Mouse (Mus musculus) thymus, postnatal 36 days (tissue): ENCODE results near the gene Tnik.

ENCODE experiments used
- DNase-seq, 2 experiments: peaks; one replicate each; pipeline ENCODE4 v3.0.0; 2022; ENCODE audit warnings: mixed read lengths in 2 of 2

The Tnik gene

DNA sequence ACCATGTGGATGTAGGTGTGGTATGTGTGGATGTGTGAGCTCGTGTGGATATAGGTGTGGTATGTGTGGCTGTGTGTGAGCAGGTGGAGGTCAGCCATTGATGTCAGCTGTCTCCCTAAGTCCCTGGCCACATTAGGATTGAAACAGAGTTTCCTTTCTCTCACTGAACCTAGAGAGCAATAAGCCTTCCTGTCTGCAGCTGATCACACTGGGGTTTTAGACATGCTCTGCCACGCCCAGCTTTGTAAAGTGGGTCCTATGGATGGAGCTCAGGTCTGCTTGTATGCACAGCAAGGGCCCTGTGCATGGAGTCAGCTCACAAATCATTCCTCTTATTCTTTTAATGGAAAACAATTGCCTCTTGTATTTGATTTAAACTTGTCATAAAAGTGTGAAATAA is 95.4 kb downstream of the Tnik start:
- no peak for DNase-seq

DNA sequence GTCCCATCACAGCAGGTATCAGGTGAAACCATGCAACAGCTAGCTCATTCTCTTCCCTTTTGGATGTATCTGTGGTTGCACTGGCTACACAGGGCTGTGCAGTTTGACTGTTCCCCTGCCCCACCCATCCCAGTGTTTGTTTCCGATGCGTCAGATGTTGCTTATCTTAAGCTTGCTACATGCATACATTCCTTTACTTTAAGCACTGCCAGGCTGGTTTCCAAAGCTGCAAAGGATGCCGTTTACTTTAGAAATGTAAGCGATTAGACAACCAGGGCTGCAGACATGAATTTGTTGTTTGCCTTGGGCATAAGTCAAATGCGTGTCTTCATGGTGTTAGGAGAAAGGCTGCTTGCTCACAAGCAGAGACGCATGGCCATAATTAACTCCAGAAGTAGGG is 96.1 kb downstream of the Tnik start:
- DNase-seq: no peak

DNA sequence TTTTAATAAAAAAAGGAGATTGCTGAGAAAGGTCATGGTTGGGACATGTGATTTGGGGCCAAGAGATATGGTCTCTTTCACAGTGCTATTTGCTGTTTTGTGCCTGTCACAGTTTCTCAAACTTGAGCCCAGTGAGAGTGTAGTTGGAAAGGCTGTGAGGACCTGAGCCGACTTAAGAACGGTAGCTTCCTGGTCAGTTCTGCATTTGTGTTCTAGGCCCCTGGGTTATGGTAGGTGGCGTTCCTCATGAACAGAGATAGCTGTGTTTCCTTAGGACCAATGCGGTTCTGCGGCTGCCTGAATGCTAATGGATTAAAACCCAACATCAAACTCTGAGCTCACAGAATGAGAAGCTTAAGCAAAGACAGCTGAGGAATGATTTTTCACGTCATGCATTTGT is 98.0 kb downstream of the Tnik start:
- no peak for DNase-seq

DNA sequence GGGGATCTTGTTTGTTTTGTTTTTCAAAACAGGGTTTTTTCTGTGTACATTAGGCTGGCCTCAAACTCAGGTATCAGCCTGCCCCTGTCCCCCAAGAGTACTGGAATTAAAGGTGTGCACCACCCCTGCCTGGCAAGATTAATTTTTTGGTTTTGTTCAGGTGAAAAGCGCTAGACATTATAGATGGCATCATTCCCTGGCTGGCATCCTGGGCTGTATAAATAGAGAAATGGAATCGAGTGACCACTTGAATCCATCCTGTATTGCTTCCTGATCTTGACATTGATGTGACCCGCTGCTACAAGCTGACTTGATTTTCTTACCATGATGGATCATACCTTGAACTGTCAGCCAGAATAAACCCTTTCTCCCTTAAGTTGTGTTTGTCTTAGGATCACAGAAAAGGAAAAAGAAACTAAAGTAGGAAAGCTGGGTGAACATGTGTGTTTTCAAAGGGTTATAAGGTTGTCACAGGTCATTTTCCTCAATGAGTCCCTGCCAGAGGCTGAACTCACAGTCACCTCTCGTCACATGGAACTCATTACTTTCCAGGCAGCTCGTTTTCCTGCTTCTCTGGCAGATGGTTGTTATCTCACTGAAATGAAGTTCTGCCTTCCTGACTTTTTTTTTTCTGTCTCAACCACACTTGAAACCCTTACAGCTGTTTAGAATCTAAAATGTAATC is 100.6 kb downstream of the Tnik start:
- no peak for DNase-seq

DNA sequence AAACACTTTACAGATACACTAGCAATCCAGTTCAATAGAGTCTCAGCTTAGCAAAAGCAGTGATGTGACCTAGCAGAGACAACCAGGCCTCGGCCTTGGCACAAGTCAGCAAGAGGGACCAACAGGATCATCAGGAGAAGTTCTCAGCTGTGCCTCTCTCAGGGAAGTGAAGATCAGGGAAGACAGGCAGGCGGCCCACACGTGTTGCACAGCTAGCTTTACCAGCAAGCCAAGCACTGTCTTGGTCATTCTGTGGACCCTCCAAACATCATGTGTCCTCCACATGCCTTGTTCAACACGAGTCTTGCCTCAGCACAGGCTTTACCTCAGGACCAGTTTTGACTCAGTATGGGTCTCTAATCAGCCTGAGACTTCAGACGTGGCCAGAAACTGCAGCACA is 105.7 kb downstream of the Tnik start:
- DNase-seq: no peak

DNA sequence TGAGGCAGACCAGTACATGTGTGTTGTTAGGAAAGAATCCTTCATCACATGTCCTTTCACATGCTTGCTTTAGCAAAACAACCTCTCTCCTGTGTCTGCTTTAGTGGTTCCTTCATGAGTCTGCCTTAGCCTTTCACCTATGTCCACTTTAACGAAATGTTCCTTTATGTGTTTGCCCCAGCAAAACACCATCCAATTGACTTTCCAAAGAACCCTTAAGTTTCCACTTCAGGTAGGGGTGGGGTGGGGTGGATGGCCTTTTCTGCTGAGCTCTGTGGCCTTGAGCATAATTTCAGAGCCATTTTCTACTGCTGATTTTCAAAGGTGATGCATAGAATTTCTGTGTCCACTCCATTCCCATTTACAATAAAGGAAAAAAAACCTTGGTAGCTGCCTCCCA is 106.3 kb downstream of the Tnik start:
- no peak for DNase-seq

DNA sequence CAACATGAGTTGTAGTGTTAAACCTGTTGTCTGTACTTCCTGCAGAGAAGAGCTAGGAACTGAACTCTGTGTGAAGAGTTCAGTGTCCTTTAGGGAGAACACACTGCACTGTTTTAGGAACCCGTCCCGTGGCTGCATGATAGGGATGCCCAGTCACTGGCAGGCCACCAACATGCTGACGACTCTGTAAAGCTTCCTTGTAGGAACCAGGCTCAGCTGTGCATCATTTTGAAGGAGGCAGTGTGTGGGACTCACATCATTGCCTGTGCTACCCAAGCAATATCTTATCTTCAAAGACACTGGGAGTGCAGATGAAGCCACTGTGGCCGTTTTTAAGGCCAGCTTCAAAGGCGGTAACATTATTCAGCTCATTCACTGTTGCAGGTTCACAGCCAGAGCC is 106.7 kb downstream of the Tnik start:
- no peak for DNase-seq

DNA sequence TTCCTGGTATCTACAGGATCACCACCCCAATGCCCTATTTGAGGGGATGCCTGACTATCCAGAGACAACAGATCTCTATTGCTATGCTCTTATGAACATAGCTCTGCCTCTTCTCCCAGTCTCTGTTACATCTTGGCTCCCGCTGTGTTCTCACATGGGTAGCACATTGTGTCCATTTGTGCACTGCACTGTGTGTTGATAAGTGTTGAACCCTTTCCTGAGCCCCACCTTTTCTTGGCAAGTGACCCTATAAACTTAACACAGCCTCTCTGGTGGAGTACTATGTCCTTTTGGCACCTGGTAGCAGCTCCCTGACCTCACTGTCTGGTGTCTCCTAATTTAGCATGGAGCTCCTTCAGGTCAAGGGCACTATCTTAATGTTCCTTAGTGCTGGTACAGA is 108.6 kb downstream of the Tnik start:
- no peak for DNase-seq

DNA sequence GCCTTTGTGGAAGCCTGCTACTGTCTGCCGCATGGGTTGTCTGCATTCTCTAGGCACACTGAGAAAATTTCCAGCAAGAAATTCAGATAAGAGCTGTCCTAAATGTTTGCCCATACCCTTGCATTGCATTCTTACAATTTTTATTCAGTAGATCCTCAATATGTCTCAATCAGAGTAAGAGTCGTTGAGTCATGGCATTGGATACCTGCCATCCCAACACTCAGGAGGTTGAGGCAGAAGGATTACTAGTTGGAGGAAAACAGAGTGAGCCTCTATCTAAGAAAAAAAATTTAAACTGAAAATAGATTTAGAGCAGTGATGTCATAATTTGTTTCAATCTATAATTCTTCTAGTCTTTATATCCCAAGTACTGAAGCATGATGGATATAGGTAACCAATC is 109.4 kb downstream of the Tnik start:
- no peak for DNase-seq

DNA sequence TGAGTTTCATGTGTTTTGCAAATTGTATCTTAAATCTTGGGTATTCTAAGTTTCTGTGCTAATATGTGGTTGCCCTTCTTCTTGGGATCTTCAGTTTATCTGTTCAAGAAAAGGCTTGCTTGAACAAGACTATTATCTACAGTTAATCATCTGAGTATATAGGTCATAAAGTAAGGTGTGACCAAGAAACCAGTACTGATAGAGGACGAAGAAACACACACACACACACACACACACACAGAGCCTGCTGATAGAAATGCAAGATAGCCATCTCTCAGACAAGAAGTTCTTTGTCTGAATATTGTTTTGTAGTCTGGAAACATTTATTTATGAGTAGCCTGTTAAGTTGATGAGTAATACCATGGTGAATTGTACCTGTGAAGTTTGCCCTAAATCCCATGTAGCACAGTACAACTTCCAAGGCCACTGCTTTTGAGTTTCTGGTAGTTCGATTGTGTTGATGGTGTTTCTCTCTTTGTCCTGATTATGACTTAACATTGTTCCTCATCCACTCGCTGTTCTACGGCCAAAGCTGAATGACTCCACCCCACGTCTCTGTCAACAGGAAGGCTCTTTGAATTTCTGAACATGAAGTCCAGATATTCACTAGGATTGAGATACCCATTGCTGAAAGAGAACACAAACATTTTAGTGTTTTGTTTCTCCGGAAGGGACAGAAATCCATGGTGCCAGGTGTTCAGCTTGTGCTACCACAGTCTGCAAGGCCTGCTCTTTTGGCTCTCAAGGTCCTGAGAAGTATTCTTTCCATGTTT is 111.9 kb downstream of the Tnik start:
- DNase-seq: no peak

DNA sequence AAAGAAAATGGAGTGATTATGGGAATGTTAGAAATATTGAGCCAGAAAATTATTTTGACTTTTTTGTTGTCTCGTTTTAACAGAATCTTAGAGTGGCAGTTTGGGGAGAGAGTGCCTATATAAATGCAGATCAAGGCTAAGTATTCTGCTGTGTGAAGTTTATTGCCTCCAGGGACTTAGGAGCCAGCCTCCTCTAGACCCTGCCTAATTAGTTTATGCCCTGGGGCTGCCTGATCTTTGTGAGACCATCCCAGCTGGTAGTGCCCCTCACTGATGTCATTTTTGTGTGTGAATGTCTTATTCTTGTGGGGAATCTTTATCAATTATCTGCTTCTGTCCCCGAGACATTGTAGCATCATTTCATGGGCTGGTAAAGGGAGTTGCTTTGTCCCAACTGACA is 117.2 kb downstream of the Tnik start:
- no peak for DNase-seq

DNA sequence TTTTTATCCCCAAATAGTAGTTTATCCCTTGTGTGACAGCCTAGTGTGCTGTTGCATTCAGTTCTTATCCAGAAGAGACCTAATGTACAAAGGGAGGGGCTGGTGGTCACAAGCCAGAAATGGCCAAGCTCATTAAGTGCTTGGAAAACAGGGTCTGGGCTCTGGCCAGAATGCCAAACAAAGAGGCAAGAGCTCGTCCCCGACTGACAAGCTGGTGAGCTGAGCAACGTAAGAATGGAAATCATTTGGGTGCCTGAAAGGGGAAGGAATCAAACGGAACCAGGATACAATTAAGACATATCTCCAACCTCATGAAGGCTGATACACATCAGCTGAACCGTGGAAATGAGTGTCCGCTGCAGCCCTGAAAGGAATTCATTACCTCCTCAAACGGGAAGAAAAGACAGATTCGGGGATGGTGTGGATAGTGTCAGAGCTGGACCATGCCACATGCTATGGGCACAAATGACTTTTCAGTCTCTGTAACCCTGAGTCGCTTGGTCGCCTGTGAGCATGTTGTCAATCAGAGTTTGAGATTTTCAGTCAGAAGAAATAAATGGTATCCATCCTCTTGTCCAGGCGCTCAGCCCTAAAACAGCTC is 120.6 kb downstream of the Tnik start:
- no peak for DNase-seq

DNA sequence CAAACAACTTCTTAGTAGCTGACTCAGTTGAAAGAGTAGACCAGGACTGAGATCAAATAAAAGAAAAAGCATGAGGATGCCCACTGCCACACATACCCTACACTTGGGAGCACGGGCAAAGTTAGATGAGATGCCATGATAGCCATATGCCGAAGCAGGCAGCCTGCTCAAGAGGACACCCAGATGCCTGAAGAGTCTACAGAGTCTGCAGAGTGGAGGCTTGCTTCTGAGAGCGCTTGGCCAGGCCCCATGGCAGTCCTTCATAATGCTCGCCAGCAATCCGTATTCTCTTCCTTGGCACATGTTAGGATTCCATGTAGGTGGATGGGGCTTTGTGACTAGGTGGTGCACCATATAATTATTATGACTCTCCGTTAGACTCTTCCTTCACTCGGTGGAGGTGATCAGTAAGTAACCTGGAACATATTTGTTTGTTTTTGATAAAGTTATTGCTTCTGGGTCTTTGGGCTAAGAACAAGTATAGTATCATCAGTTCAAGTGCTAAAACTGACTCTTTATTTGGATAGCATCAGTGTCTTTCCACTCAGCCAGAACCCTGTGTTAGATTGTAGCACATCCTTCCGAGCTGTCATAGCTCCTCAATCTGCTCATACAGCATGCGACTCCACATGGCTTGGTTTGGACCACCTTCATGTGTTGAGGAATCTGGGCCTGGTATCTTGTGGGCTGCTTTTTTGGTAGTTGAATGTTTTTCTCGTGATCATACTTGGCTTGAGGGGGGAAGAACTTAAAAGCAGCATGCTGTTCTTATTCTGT is 122.4 kb downstream of the Tnik start:
- DNase-seq: no peak

DNA sequence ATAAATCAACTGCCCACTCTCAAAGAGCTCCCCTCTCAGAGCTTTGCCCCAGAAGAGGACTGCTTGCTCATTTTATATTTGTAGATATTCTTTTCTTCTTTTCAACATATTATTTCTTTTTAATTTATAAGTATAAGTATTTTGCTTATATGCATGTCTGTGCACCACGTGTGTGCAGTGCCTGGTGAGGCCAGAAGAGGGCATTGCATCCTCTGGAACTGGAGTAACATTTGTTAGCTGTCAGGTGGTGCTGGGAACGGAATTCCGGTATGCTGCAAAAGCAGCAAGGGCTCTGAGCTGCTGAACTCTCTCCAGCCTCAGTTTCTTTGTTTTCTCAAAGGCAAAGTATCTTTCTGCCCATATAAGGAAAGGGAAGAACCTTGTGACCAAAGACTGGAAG is 125.5 kb downstream of the Tnik start:
- DNase-seq: no peak

DNA sequence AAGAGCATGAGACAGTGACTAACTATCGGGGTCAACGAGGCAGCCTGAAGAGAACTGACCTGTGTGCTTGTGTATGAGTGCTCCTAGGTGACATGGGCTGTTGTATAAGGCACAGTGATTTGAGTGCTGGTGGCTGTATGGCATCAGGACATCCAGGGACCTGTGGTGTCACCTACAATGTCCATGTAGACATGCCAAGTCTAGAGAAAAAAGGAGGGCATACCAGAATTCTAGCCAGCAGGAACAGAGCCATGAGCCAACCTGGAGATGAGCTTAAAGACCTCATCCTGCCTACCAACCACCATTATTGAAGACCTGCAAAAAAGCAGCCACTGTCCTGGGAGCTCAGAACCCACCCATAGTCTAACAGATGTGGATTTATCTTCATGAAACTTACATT is 127.2 kb downstream of the Tnik start:
- DNase-seq: no peak

DNA sequence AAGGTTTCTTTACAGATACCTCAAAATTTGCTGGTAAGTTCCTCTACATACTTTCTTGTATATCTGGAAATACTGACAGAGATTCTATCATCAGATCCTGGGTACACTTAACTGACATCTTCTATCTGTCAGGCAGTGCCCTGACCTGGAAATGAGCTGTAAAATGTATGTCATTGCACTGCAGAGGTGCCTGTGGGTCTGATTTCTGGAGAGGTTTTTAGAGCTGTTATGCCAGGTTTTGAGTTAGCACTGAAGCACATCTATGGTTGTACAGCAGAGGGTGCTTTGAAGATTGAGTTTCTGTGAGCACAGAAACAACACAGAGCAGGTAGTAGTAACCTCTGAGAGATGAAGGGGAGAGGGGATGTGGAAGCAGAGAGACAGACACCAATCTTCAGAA is 129.5 kb downstream of the Tnik start:
- DNase-seq: no peak

DNA sequence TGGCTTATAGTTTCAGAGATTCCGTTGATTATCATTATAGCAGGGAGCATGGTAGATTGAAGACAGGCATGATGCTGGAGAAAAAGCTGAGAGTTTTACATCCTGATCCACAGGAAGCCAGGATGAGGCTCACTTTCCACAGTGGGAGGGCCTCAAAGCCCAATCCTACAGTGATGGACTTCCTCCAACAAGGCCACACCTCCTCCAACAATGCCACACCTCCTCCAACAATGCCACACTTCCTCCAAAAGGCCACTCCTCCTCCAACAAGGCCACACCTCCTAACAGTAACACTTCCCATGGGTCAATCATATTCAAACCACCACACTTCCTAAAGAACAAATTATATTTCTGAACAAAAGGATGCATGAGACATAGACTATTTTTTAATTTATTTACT is 135.8 kb downstream of the Tnik start:
- no peak for DNase-seq

DNA sequence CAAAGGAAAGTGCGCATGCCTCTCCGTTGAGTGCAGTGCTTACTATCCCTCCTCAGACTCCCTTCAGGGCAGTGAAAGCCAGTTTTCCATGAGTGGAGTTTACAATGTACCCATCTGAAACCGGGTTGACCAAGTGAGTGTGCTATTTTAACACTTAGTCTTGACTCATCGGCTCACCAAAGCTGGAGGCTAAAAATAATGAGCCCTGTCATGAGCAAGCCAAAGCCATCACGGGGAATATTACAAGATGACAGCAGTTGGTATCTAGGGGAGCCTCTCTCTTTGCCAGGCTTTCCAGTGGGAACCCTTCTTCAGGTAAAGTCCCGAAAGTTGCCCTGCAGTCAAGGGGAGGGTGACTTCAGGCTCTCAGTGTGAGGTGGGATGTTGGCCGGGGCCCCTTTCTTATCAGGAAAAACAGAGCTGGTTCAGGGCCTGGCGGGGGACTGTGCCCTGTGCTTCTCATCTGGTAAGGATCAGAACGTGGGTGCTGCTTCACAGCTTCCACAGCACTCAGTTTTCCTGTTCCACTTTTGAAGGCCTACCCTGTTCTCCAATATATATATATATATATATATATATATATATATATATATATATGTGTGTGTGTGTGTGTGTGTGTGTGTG is 136.7 kb downstream of the Tnik start:
- no peak for DNase-seq

DNA sequence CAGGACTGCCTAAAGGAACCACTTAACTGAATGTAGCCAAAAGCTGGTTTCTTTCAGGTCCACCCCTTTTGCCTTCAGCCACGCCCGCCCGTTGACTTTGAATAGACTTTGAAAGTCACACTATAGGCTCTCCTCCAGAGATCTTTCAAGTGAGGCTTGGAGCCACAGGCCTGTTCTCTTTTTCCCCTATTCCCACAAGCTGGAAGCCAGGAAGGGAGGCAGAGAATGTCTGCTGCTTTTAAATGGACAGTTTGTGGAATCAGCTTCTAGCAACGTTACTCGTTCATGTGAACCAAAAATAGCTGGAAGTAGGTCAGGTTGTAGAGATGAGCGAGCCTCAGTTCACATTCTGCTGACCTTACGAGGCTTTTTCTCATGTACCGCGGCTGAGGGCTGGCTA is 138.3 kb downstream of the Tnik start:
- DNase-seq: no peak

DNA sequence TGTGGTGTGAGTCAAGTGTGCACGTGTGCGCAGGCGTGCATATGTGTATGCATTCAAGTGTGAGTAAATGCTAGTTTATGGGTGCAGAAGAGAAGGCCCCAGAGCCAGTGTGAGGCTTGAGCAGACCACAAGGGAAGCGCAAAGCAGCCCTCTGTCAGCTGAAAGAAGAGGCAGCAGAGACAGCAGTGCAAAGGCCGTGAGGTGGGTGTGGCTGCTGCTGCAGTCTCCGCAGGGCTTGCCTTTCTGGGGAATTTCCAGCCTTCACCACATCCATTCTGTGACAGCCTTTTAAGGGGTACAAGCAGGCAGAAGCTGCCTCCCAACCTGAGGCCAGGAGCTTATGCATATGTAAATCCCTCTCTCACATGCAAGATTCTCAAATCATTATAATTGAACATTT is 139.2 kb downstream of the Tnik start:
- DNase-seq: peak; percentile 32 to 48

DNA sequence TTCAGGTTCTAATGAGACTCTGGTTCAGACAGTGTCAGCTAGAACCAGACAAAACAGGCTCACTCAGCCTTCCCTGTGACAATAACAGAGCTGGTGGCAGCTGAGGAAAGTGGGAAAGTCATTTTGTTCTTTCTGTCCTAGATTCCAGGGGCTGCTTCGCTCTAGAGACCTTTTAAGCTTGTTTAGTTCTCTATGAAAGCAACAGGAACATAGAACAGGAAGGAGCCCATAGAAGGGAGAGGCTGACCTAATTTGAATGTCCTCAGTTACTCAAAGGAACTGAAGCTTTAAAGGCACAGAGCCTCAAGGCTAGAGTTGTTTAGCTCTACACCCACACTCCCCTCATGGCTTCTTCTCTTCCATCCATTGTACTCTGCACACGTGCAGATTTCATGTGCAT is 142.4 kb downstream of the Tnik start:
- no peak for DNase-seq

DNA sequence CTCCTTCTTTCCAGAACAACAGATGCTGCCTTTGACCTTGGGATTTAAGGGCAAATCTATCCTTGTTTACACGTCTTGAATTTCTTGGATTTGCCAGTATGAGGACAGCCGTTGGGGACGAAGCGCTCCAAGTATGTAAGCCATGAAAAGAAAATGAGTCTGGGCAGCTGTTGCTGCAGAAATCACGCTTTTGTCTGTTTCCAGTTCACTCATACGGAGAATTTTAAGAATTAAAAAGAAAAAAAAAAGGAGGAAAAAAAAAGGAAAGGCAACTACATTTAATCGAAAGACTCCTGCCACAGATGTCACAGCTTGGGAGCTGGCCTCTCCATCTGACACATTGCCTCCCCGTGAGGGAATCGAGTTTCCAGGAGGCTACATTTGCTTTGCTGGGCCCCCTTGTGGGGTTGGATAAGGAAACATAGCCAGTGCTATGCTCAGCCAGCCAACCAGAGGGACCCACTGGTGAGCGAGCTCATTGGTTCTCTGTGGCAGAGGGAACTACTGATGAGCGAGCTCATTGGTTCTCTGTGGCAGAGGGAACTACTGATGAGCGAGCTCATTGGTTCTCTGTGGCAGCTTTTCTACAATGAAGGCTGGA is 145.9 kb downstream of the Tnik start:
- DNase-seq: peak in 1 of 2 experiments; percentile 16

DNA sequence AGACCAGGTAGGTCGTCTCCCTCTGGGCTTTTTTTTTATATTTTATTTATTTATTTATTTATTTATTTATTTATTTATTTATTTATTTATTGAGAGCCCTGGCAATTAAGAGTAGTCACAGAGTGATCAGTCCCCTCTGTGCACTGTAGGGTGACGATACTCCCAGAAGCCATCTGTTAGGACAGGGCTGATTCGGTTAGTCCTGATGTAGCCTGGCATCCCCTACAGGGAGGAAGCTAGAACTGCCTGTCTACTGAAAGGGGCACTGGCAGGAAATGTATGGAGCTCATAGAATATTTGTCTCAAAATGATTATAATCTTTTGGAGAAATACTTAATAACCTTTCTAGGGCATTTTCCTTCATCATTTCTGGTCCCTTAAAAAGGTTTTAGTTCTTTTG is 147.3 kb downstream of the Tnik start:
- DNase-seq: no peak
